Mouse (Mus musculus): Measurements from ENCODE around the gene Tex2. TPM values are rescaled to one million over a fixed set of nuclear protein-coding genes. Genes with fewer than 3 reads are reported as not detected.
A peak's percentile ranks its signal among the peaks of the same experiment; 100 is the strongest.
"Not testable (repeated sequence)": the region's sequence is repeated elsewhere in the genome, so short reads cannot be mapped to it uniquely, and the experiment has no call there.

The Tex2 gene
- polyA plus RNA-seq, 1 experiment from 2014 or later, result 14.2 TPM

DNA sequence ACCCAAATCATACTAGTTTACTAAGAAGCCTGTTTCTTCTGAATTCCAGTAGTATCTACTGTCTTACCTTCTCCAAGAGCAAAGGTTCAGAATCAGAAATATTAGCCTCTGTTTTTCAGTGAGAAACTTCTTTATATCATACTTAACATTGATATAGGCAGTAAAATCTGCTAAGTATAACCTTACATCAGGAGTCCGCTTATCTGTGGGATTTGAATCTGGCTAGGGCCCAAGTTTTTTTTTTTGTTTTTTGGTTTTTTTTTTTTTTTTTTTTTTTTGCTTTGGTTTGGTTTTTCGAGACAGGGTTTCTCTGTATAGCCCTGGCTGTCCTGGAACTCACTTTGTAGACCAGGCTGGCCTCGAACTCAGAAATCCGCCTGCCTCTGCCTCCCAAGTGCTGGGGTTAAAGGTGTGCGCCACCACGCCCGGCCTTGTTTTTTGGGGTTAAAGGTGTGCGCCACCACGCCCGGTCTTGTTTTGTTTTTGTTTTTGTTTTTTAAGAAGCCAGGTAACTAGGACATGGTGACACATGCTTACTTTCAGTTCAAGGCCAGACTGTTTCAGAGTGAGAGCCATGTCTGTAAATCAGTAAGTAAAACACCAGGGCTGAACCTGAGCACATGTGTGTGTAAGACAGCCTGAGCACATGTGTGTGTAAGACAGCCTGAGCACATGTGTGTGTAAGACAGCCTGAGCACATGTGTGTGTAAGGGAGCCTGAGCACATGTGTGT, 35.4 kb downstream of the Tex2 start:
- not testable (repeated sequence) for H3K27ac ChIP-seq (ENCODE audit: low read length); H3K27me3 ChIP-seq (ENCODE audit: control insufficient read depth, insufficient read depth, low read length); H3K4me2 ChIP-seq (ENCODE audit: low read depth, low read length); H3K9me3 ChIP-seq (replicated peaks; ENCODE audit: control insufficient read depth, low read length); H3K9ac ChIP-seq (ENCODE audit: low read length); H3K36me3 ChIP-seq (ENCODE audit: control insufficient read depth, insufficient read depth); H3K4me3 ChIP-seq (ENCODE audit: low read length); ATAC-seq (replicated peaks; ENCODE audit: extremely low read depth, insufficient read depth, low FRiP score)
- 91% methylated on average over 10 of the region's 10 CpGs for WGBS
- peaks cover 30% of the 10 kb centered on the region for H3K4me1 ChIP-seq (ENCODE audit: control insufficient read depth, insufficient read depth, low read length)

DNA sequence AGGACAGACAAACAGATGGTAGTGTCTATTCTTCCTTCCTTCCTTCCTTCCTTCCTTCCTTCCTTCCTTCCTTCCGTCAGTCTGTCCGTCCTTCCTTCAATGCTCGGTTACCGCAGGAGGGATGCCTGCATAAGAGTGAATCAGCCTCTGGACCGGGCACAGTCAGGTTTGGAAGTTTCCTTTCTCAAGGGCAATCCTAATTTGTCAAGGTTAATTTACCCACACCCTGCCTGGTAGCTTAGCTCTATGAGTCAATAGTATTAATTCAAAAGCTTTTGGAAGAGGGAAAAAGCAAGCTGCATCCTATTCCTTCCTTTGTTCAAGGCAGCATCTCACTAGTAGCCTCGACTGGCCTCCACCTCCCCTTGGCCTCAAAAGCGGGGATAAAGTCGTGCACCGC, 38.8 kb downstream of the Tex2 start:
- Histone ChIP-seq H3K27ac (ENCODE audit: low read length) (no peak overlapping the region), H3K9me3 (replicated peaks; ENCODE audit: control insufficient read depth, low read length) (no peaks in the 10 kb centered on the region), H3K36me3 (ENCODE audit: control insufficient read depth, insufficient read depth) (no peaks in the 10 kb centered on the region), H3K9ac (ENCODE audit: low read length) (no peak overlapping the region), H3K4me1 (ENCODE audit: control insufficient read depth, insufficient read depth, low read length) (peaks cover 36% of the 10 kb centered on the region), H3K27me3 (ENCODE audit: control insufficient read depth, insufficient read depth, low read length) (no peaks in the 10 kb centered on the region), H3K4me3 (ENCODE audit: low read length) (no peak overlapping the region), H3K4me2 (ENCODE audit: low read depth, low read length) (no peak overlapping the region)
- 80% methylated on average over 9 of the region's 9 CpGs for WGBS
- ATAC-seq (replicated peaks; ENCODE audit: extremely low read depth, insufficient read depth, low FRiP score), result no peak

DNA sequence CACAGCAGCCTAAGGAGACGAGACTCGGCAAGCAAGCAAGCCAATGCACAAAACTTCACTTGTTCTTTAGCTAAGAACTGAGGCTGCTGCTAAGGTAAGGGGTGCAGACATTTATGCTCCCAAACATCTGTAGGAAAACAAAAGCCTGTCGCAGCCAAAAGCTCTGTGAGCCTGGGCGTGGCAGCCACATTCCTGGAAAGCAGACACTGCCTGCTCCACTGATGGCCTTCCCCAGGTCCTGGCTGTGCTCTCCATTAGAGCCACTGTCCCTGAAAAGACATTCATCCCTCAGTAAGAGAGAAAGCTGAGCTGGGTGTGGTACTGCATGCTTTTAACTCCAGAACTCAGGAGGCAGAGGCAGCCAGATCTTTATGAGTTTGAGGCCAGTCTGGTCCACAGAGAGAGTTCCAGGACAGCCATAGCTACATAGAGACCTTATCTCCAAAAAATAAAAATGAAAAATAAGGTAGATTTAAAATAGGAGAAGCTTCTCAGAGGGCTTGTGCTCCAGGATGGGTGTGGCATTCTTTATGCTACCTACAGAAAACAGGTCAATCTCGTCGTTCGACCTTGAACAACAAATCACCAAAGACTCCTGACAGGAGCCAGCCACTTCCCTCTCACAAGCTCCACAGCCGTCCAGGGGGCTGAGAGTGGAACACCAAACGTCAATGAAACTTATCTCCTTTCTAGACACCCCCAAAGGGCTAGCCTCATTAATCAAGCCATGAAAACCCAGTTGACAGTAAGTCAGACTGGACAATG, 39.6 kb downstream of the Tex2 start:
- H3K4me1 ChIP-seq (ENCODE audit: control insufficient read depth, insufficient read depth, low read length), result peaks cover 33% of the 10 kb centered on the region
- H3K27ac ChIP-seq (ENCODE audit: low read length), result peak overlapping the region; percentile 41
- H3K27me3 ChIP-seq (ENCODE audit: control insufficient read depth, insufficient read depth, low read length), result no peaks in the 10 kb centered on the region
- no peaks in the 10 kb centered on the region for H3K9me3 ChIP-seq (replicated peaks; ENCODE audit: control insufficient read depth, low read length)
- H3K9ac ChIP-seq (ENCODE audit: low read length), result peak overlapping the region; percentile 51
- H3K36me3 ChIP-seq (ENCODE audit: control insufficient read depth, insufficient read depth), result no peaks in the 10 kb centered on the region
- ATAC-seq (replicated peaks; ENCODE audit: extremely low read depth, insufficient read depth, low FRiP score), result no peak
- no peak overlapping the region for H3K4me3 ChIP-seq (ENCODE audit: low read length)
- H3K4me2 ChIP-seq (ENCODE audit: low read depth, low read length), result no peak overlapping the region
- WGBS, result 35% methylated on average over 9 of the region's 9 CpGs

DNA sequence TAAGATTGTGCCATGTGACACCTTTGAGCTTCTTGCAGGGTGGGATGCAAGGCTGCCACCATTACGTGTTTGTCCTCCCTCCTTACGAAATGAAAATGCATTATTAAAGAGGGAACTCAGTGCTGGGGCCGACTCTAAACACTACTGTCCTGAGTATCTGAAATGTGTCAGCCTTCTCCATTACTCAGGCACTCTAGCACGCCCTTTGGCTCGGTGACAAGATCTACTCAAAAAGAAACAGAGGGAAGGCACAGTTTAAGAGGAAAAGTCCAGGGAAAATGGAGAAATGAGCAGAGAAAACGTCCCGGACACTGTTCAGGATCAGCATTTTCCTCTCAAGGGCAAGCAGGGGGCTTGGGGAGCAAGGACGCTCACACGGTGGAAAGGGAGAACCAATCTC, 40.3 kb downstream of the Tex2 start:
- Histone ChIP-seq H3K9me3 (replicated peaks; ENCODE audit: control insufficient read depth, low read length) (no peaks in the 10 kb centered on the region), H3K27ac (ENCODE audit: low read length) (peak overlapping the region; percentile 41), H3K36me3 (ENCODE audit: control insufficient read depth, insufficient read depth) (no peaks in the 10 kb centered on the region), H3K4me1 (ENCODE audit: control insufficient read depth, insufficient read depth, low read length) (peaks cover 33% of the 10 kb centered on the region), H3K4me3 (ENCODE audit: low read length) (no peak overlapping the region), H3K27me3 (ENCODE audit: control insufficient read depth, insufficient read depth, low read length) (no peaks in the 10 kb centered on the region), H3K9ac (ENCODE audit: low read length) (peak overlapping the region; percentile 51), H3K4me2 (ENCODE audit: low read depth, low read length) (peak overlapping the region; percentile 4; the same call in 1 of the 2 replicates)
- ATAC-seq (replicated peaks; ENCODE audit: extremely low read depth, insufficient read depth, low FRiP score), result peak; percentile 56; the same call in 1 of the 2 replicates
- WGBS, result 40% methylated on average over 9 of the region's 9 CpGs

DNA sequence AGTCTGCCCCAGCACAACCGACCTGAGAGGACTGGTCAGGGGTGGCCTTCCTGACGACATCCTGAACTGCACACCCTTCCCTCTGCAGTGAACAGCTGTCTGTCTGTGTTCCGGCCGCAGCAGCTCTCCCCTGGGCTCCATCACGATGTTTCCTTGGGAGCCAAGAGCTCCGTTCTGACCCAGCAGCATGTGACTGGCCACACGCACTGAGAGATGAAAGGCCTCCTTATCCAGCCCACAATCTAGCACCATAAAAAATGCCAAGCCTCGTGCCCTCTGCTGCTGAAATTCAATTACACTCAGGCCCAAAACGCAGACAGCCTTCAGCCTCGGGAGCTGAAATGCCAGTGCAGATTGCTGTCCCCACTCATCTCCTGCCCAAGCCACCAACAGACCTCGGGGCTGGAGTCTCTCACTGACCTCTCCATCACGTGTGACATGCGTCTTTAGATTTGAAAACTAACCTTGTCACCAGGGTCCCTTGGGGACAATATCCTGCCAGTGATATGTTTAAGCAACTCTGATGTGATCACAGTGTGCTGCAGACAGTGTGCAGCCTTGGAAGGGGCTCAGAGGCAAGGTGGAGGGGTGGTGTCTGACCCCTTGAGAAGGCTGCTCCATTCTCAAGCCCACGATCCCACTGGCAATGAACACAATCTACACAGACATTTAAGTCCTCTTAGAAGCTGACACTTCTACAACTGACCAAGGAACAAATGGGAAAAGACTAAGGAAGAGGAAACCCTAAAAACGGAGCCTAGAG, 41.0 kb downstream of the Tex2 start:
- Histone ChIP-seq H3K4me3 (ENCODE audit: low read length) (no peak overlapping the region), H3K4me1 (ENCODE audit: control insufficient read depth, insufficient read depth, low read length) (peaks cover 33% of the 10 kb centered on the region), H3K9ac (ENCODE audit: low read length) (no peak overlapping the region), H3K4me2 (ENCODE audit: low read depth, low read length) (no peak overlapping the region), H3K27ac (ENCODE audit: low read length) (no peak overlapping the region), H3K27me3 (ENCODE audit: control insufficient read depth, insufficient read depth, low read length) (no peaks in the 10 kb centered on the region), H3K9me3 (replicated peaks; ENCODE audit: control insufficient read depth, low read length) (no peaks in the 10 kb centered on the region), H3K36me3 (ENCODE audit: control insufficient read depth, insufficient read depth) (0 out of 2 replicates have a peak, but pooled peaks cover under 1% of the 10 kb centered on the region)
- ATAC-seq (replicated peaks; ENCODE audit: extremely low read depth, insufficient read depth, low FRiP score), result no peak
- WGBS, result 38% methylated on average over 15 of the region's 15 CpGs

DNA sequence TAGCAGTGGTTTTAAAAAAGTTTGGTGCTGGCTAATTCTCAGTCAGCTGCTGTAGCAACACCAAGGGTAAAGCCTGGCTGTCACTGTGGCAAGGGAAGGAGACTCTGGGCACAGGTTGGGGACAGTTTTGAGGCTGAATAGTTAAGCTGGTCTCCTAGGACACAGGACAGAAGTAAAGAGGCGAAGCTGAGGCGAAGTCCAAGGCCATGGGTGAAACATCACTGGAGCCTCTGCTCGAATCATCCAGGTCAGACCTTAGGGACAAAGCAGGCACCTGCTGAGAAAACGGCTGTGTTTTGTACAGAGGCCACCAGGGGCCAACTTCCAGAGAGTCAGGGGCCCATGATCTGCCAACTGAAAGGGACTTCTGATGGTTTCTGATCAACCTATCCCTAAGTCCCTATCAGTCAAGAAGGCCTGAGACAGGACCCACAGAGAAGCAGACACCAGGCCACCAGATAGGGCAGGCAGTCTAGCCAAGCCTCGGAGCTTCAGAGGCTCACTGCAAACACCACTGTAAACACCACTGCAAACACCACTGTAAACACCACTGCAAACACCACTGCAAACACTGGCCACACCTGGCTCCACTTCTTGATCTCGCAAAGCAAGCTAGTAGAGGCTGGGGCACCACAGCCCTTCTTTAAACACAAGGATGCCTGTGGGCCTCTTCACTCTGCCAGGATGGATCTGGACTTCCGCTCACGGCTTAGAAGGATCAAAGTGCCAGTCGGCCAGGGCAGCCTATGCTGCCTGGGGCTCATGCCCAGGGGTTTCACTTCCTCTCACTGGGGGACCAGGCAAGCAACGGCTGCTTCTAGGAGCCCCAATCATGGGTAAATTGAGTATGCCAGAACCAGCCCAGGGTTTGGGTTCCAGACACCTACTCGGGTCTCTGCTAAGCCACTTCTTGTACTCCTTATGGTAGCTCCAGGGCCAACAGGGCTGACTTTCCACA, 41.9 kb downstream of the Tex2 start:
- H3K4me1 ChIP-seq (ENCODE audit: control insufficient read depth, insufficient read depth, low read length), result peaks cover 33% of the 10 kb centered on the region
- 83% methylated on average over 11 of the region's 11 CpGs for WGBS

DNA sequence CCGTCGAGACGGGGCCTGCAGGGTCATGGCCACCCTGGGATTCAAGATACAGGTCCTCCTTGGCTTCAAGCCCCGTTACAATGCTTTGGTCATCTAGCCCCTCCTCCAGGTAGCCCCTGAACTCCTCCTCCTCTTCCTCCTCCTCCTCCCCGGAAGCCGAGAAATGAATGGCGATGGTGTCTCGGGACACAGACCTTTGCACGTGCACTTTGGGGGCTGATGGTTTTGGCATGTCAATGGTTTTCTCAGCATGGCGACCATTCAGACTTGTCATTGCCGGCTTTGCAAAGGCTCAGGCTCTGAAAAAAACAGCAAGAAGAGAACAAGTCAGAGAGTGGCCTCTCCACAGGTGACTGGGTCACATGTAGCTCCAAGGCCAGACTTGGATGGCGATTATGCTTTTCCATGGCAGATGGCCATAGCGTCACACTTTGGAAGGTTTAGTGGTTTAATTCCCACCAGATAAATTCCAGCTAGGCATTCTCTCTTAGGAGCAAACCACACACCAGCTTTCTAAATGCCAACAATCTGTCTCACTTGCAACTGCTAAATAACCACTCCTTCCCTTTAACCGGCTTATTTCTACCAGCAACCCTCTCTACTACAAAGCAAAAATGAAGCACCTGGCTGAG, 44.8 kb downstream of the Tex2 start:
- Histone ChIP-seq H3K36me3 (ENCODE audit: control insufficient read depth, insufficient read depth) (peaks cover 12% of the 10 kb centered on the region), H3K27me3 (ENCODE audit: control insufficient read depth, insufficient read depth, low read length) (no peaks in the 10 kb centered on the region), H3K4me3 (ENCODE audit: low read length) (no peak overlapping the region), H3K4me2 (ENCODE audit: low read depth, low read length) (no peak overlapping the region), H3K9ac (ENCODE audit: low read length) (no peak overlapping the region), H3K27ac (ENCODE audit: low read length) (no peak overlapping the region), H3K4me1 (ENCODE audit: control insufficient read depth, insufficient read depth, low read length) (peaks cover 33% of the 10 kb centered on the region), H3K9me3 (replicated peaks; ENCODE audit: control insufficient read depth, low read length) (no peaks in the 10 kb centered on the region)
- ATAC-seq (replicated peaks; ENCODE audit: extremely low read depth, insufficient read depth, low FRiP score), result no peak
- 87% methylated on average over 14 of the region's 14 CpGs for WGBS

More for the DNA sequence above, 41.9 kb downstream of the Tex2 start:
- Histone ChIP-seq H3K27me3 (ENCODE audit: control insufficient read depth, insufficient read depth, low read length) (no peaks in the 10 kb centered on the region), H3K9ac (ENCODE audit: low read length) (no peak overlapping the region), H3K9me3 (replicated peaks; ENCODE audit: control insufficient read depth, low read length) (no peaks in the 10 kb centered on the region), H3K4me2 (ENCODE audit: low read depth, low read length) (no peak overlapping the region), H3K4me3 (ENCODE audit: low read length) (no peak overlapping the region), H3K27ac (ENCODE audit: low read length) (no peak overlapping the region), H3K36me3 (ENCODE audit: control insufficient read depth, insufficient read depth) (peaks cover 9% of the 10 kb centered on the region)
- no peak for ATAC-seq (replicated peaks; ENCODE audit: extremely low read depth, insufficient read depth, low FRiP score)
